Mouse (Mus musculus) heart, postnatal 0 days (tissue): ENCODE results near the gene Ccdc40.

Experiments used
- CTCF ChIP-seq: IDR thresholded peaks from 2 replicates; pipeline ENCODE4 v1.5.1; 2016; ENCODE audit warnings: antibody characterized with exemption, control low read depth, low read depth
- EP300 ChIP-seq: IDR thresholded peaks from 2 replicates; pipeline ENCODE4 v1.6.1; 2016; ENCODE audit warnings: antibody characterized with exemption, low read depth

- TF ChIP-seq CTCF, result no peak
- no peak for TF ChIP-seq EP300
Measured at GRCm38 (mm10) chr11:119297996-119298395, 69.6 kb downstream of the Ccdc40 start.
